Mouse (Mus musculus) testis, adult 2 months (tissue): ENCODE measurements around the gene Crtc1.

Experiments
- CTCF ChIP-seq: fragments of 200-500 bp; IDR thresholded peaks from 2 replicates; pipeline ENCODE4 v1.5.1; 2012; ENCODE audit warnings: low read depth, mild to moderate bottlenecking, inconsistent platforms, low read length, moderate library complexity; ENCODE audit not compliant: control insufficient read depth, insufficient read depth, insufficient replicate concordance
- POLR2A ChIP-seq: fragments of 200-500 bp; IDR thresholded peaks from 2 replicates; pipeline ENCODE4 v1.6.1; 2012; ENCODE audit warnings: low read depth, mild to moderate bottlenecking, inconsistent platforms, low read length, moderate library complexity; ENCODE audit not compliant: control insufficient read depth

- TF ChIP-seq CTCF (no peak), POLR2A (peak; percentile 99)
These were observed 86.1 kb downstream of the Crtc1 start, which contains the start of gene Upf1 for GRCm38 (mm10) chr8:70353194-70353817.
